Mouse (Mus musculus) stomach, postnatal 0 days (tissue): ENCODE results near the gene Lif. TPM values are rescaled to one million over a fixed set of nuclear protein-coding genes. Genes with fewer than 3 reads are reported as not detected.

Source experiments
- ATAC-seq: fragments of 200-750 bp; cut with Nextera tagmentation; 2 replicates; pipeline ENCODE4 v1.8.0; 2017; ENCODE audit not compliant: low FRiP score, low TSS enrichment
- DNase-seq: peaks from one replicate; pipeline ENCODE4 v3.0.0-alpha.2; 2016; ENCODE audit warnings: low spot score
- H3K27ac ChIP-seq: fragments of 300-500 bp; sonication (generic); replicated peaks from 2 replicates; pipeline ENCODE4 v1.5.1; 2014; ENCODE audit warnings: mild to moderate bottlenecking, control low read depth
- H3K27me3 ChIP-seq: fragments of 300-500 bp; sonication (generic); 2 replicates; pipeline ENCODE4 v1.6.1; 2014; ENCODE audit warnings: low read length; ENCODE audit not compliant: control insufficient read depth, insufficient read depth
- H3K36me3 ChIP-seq: fragments of 300-500 bp; sonication (generic); 2 replicates; pipeline ENCODE4 v1.6.1; 2014; ENCODE audit warnings: low read length, mixed read lengths; ENCODE audit not compliant: control insufficient read depth, insufficient read depth
- H3K4me1 ChIP-seq: fragments of 300-500 bp; sonication (generic); replicated peaks from 2 replicates; pipeline ENCODE4 v1.6.1; 2014; ENCODE audit warnings: antibody characterized with exemption; ENCODE audit not compliant: control insufficient read depth, insufficient read depth
- H3K4me2 ChIP-seq: fragments of 300-500 bp; sonication (generic); replicated peaks from 2 replicates; pipeline ENCODE4 v1.6.1; 2014; ENCODE audit warnings: low read depth, mild to moderate bottlenecking, control low read depth, moderate library complexity
- H3K4me3 ChIP-seq: fragments of 300-500 bp; sonication (generic); 2 replicates; pipeline ENCODE4 v1.5.1; 2014; ENCODE audit warnings: low read depth, low read length, control low read depth
- H3K9ac ChIP-seq: fragments of 300-500 bp; sonication (generic); 2 replicates; pipeline ENCODE4 v1.6.1; 2014; ENCODE audit warnings: mild to moderate bottlenecking, low read length, control low read depth, mixed read lengths
- H3K9me3 ChIP-seq: fragments of 300-500 bp; sonication (generic); 2 replicates; pipeline ENCODE4 v1.6.1; 2016; ENCODE audit warnings: low read length; ENCODE audit not compliant: control insufficient read depth
- CTCF ChIP-seq: IDR thresholded peaks from 2 replicates; pipeline ENCODE4 v1.5.1; 2016; ENCODE audit warnings: antibody characterized with exemption, low read depth, mild to moderate bottlenecking, moderate library complexity
- EP300 ChIP-seq: optimal IDR thresholded peaks from 2 replicates; pipeline ENCODE3; 2016; ENCODE audit warnings: antibody characterized with exemption
- WGBS: fragments of 180-500 bp; shearing (Covaris S2); extraction: QIAGEN DNeasy Blood & Tissue Kit; methylation state at CpG from one replicate; pipeline ENCODE4 v1.1.7; 2014; 5-methylcytosine and 5-hydroxymethylcytosine counted together
- polyA plus RNA-seq: library from polyadenylated mRNA; unstranded; fragments of >200 nt; fragmentation: Nextera tagmentation; extraction: Ambion mirVana; gene quantifications from 2 replicates; pipeline ENCODE4 v1.2.1, GENCODE M21; 2015

The Lif gene
- polyA plus RNA-seq, 1 experiment from 2014 or later = 0.61 TPM

- no peak overlapping the region for H3K4me3 ChIP-seq
- H3K9me3 ChIP-seq = no peaks in the 10 kb centered on the region
- no peaks in the 10 kb centered on the region for H3K27me3 ChIP-seq
- H3K4me1 ChIP-seq = peaks cover 6% of the 10 kb centered on the region; the same call in 1 of the 2 replicates
- H3K27ac ChIP-seq = no peak overlapping the region
- H3K4me2 ChIP-seq = no peak overlapping the region
- no peaks in the 10 kb centered on the region for H3K36me3 ChIP-seq
- no peak; the same call in 1 of the 2 replicates for ATAC-seq
- no peak for TF ChIP-seq EP300
- no peak for TF ChIP-seq CTCF
- WGBS = 53% methylated on average over 14 of the region's 14 CpGs
- no peak overlapping the region for H3K9ac ChIP-seq
- DNase-seq = no peak
Measured at GRCm38 (mm10) chr11:4299735-4300474, 42.5 kb downstream of the Lif start.

GRCm38 (mm10) chr11:4300683-4301082, 43.3 kb downstream of the Lif start:
- no peak for DNase-seq
- TF ChIP-seq CTCF (no peak), EP300 (no peak)
- no peaks in the 10 kb centered on the region for H3K27me3 ChIP-seq

GRCm38 (mm10) chr11:4302363-4302913, 45.1 kb downstream of the Lif start:
- Histone ChIP-seq H3K9me3 (no peaks in the 10 kb centered on the region), H3K4me1 (peaks cover 6% of the 10 kb centered on the region; the same call in 1 of the 2 replicates), H3K4me2 (no peak overlapping the region), H3K27me3 (no peaks in the 10 kb centered on the region), H3K27ac (peak overlapping the region; percentile 58), H3K4me3 (no peak overlapping the region), H3K36me3 (no peaks in the 10 kb centered on the region), H3K9ac (0 out of 2 replicates have a peak overlapping the region, but pooled peaks have one; percentile 18)
- TF ChIP-seq CTCF (no peak), EP300 (no peak)
- peak; percentile 60; the same call in 1 of the 2 replicates for ATAC-seq
- no peak for DNase-seq
- WGBS = 26% methylated on average over 5 of the region's 5 CpGs

More at GRCm38 (mm10) chr11:4300683-4301082, 43.3 kb downstream of the Lif start:
- H3K4me3 ChIP-seq = no peak overlapping the region
- no peak for ATAC-seq
- H3K27ac ChIP-seq = no peak overlapping the region
- no peak overlapping the region for H3K4me2 ChIP-seq
- 81% methylated on average over 3 of the region's 3 CpGs for WGBS
- no peaks in the 10 kb centered on the region for H3K36me3 ChIP-seq
- peaks cover 6% of the 10 kb centered on the region; the same call in 1 of the 2 replicates for H3K4me1 ChIP-seq
- no peaks in the 10 kb centered on the region for H3K9me3 ChIP-seq
- no peak overlapping the region for H3K9ac ChIP-seq

GRCm38 (mm10) chr11:4303033-4303432, 45.7 kb downstream of the Lif start:
- H3K9ac ChIP-seq = no peak overlapping the region

DNA sequence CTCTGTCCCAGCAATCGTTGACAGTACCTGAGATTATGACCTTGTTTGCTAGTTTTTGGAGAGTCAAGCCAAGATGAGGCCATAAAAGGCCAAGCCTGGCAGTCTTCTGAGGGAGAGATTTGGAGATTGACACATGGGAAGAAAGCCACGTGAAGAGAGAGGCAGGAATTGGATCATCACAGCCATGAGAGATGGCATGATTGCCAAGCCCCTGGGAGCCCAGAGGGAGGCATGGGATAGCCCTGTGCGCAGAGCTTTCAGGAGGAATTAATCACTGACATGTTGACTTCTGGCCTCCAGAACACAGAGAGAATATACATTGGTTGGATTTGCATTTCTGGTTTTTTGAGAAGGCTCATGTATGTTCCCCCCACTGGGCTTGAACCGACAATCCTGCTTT, 46.8 kb downstream of the Lif start:
- H3K4me3 ChIP-seq = no peak overlapping the region
- H3K9ac ChIP-seq = no peak overlapping the region
- ATAC-seq (no peak), DNase-seq (no peak)
- H3K4me2 ChIP-seq = no peak overlapping the region
- peaks cover 2% of the 10 kb centered on the region; the same call in 1 of the 2 replicates for H3K4me1 ChIP-seq
- H3K27me3 ChIP-seq = no peaks in the 10 kb centered on the region
- H3K36me3 ChIP-seq = no peaks in the 10 kb centered on the region
- TF ChIP-seq CTCF (no peak), EP300 (no peak)
- WGBS = 75% methylated on average over 4 of the region's 4 CpGs
- no peak overlapping the region for H3K27ac ChIP-seq
- no peaks in the 10 kb centered on the region for H3K9me3 ChIP-seq

More at GRCm38 (mm10) chr11:4303033-4303432, 45.7 kb downstream of the Lif start:
- DNase-seq (no peak), ATAC-seq (no peak)
- WGBS = 39% methylated on average over 9 of the region's 9 CpGs
- peak overlapping the region; percentile 58 for H3K27ac ChIP-seq
- H3K9me3 ChIP-seq = no peaks in the 10 kb centered on the region
- no peak overlapping the region for H3K4me3 ChIP-seq
- no peaks in the 10 kb centered on the region for H3K27me3 ChIP-seq
- H3K4me2 ChIP-seq = no peak overlapping the region
- no peaks in the 10 kb centered on the region for H3K36me3 ChIP-seq
- peaks cover 6% of the 10 kb centered on the region; the same call in 1 of the 2 replicates for H3K4me1 ChIP-seq
- no peak for TF ChIP-seq EP300
- TF ChIP-seq CTCF = no peak

DNA sequence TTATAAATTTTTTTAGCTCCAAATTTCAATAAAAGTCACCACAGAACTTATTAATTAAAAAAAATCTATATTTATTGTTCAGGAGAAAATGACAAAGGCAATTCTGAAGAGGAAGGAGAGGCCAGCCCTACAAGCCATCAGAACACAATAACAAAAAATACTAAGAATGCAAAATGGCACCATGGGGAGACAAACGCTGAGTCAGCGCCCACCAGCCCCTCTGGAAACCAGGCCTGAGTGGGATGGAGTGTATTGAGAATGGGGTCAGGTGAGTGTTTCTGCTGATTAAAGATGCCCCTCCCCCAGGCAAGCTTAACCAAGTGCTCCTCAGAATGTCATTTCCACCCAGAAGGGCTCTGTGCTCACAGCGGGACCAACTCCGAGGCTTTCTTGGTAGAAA, 47.7 kb downstream of the Lif start:
- no peak for TF ChIP-seq CTCF
- Histone ChIP-seq H3K27ac (no peak overlapping the region), H3K36me3 (no peaks in the 10 kb centered on the region), H3K9ac (no peak overlapping the region), H3K27me3 (no peaks in the 10 kb centered on the region), H3K4me1 (peaks cover 2% of the 10 kb centered on the region; the same call in 1 of the 2 replicates), H3K4me2 (no peak overlapping the region), H3K9me3 (no peaks in the 10 kb centered on the region), H3K4me3 (no peak overlapping the region)
- ATAC-seq (no peak), DNase-seq (no peak)
- 94% methylated on average over 4 of the region's 4 CpGs for WGBS
